Mouse (Mus musculus) liver, embryonic 14.5 days (tissue): ENCODE data around the gene Spire2. TPM values are rescaled to one million over a fixed set of nuclear protein-coding genes. Genes with fewer than 3 reads are reported as not detected.
A peak's percentile ranks its signal among the peaks of the same experiment; 100 is the strongest.

ENCODE experiments used
- ATAC-seq: fragments of 200-750 bp; cut with Nextera tagmentation; 2 replicates; pipeline ENCODE4 v1.8.0; 2017; ENCODE audit warnings: moderate number of reproducible peaks, mild to moderate bottlenecking, moderate library complexity; ENCODE audit not compliant: insufficient read depth
- DNase-seq, 3 experiments: peaks; one replicate each; pipeline ENCODE4 v3.0.0-alpha.2; 2012 to 2013; ENCODE audit warnings: low read depth in 3 of 3, low spot score in 3 of 3
- H3K27ac ChIP-seq: fragments of 300-500 bp; sonication (generic); 2 replicates; pipeline ENCODE4 v1.5.1; 2014; ENCODE audit warnings: moderate library complexity, mild to moderate bottlenecking, control low read depth, inconsistent platforms
- H3K27me3 ChIP-seq: fragments of 300-500 bp; sonication (generic); 2 replicates; pipeline ENCODE4 v1.6.1; 2014; ENCODE audit warnings: mild to moderate bottlenecking, low read length, moderate library complexity; ENCODE audit not compliant: control insufficient read depth, insufficient read depth
- H3K36me3 ChIP-seq: fragments of 300-500 bp; sonication (generic); replicated peaks from 2 replicates; pipeline ENCODE4 v1.6.1; 2014; ENCODE audit warnings: low read depth; ENCODE audit not compliant: control insufficient read depth, insufficient read depth
- H3K4me1 ChIP-seq, 2 experiments: fragments of 200-500 bp in 1 of 2; fragments of 300-500 bp in 1 of 2; sonication (generic) in 1 of 2; replicated peaks; 2 replicates each; pipeline ENCODE4 v1.6.1; 2012 to 2014; ENCODE audit warnings: antibody characterized with exemption in 1 of 2, inconsistent platforms in 1 of 2, low read length in 1 of 2; ENCODE audit not compliant: control insufficient read depth in 2 of 2, insufficient read depth in 2 of 2
- H3K4me2 ChIP-seq: fragments of 300-500 bp; sonication (generic); 2 replicates; pipeline ENCODE4 v1.6.1; 2014; ENCODE audit warnings: low read depth, mild to moderate bottlenecking, control low read depth, moderate library complexity
- H3K4me3 ChIP-seq, 2 experiments: fragments of 200-500 bp in 1 of 2; fragments of 300-500 bp in 1 of 2; sonication (generic) in 1 of 2; 2 replicates each; pipeline ENCODE4 v1.5.1; 2012 to 2014; ENCODE audit warnings: low read depth in 2 of 2, low read length in 2 of 2, mild to moderate bottlenecking in 2 of 2, control low read depth in 1 of 2, inconsistent platforms in 1 of 2, moderate library complexity in 1 of 2; ENCODE audit not compliant: insufficient read depth in 1 of 2
- H3K9ac ChIP-seq: fragments of 300-500 bp; sonication (generic); replicated peaks from 2 replicates; pipeline ENCODE4 v1.6.1; 2014; ENCODE audit warnings: mild to moderate bottlenecking, control low read depth, moderate library complexity
- H3K9me3 ChIP-seq: fragments of 300-500 bp; sonication (generic); 2 replicates; pipeline ENCODE4 v1.6.1; 2016; ENCODE audit warnings: low read length, mixed read lengths; ENCODE audit not compliant: control insufficient read depth
- CTCF ChIP-seq: IDR thresholded peaks from 2 replicates; pipeline ENCODE4 v1.5.1; 2016; ENCODE audit warnings: antibody characterized with exemption, low read depth, control low read depth
- EP300 ChIP-seq: IDR thresholded peaks from 2 replicates; pipeline ENCODE4 v1.6.1; 2016; ENCODE audit warnings: antibody characterized with exemption, low read depth
- WGBS: fragments of 180-500 bp; shearing (Covaris S2); extraction: QIAGEN DNeasy Blood & Tissue Kit; methylation state at CpG from one replicate; pipeline ENCODE4 v1.1.7; 2014; ENCODE audit not compliant: insufficient replicate concordance; 5-methylcytosine and 5-hydroxymethylcytosine counted together
- polyA plus RNA-seq, 2 experiments: library from polyadenylated mRNA; depleted of rRNA in 1 of 2; stranded (reverse) in 1 of 2; unstranded in 1 of 2; fragments of >200 nt; fragmentation: Nextera tagmentation in 1 of 2; extraction: Ambion mirVana in 1 of 2; gene quantifications; 2 replicates each; pipeline versions ENCODE4 v1.2.1 to v1.2.3; 2012 to 2014

Gene Spire2
- polyA plus RNA-seq, 2 experiments, result 2.2 to 3.0 TPM

DNA sequence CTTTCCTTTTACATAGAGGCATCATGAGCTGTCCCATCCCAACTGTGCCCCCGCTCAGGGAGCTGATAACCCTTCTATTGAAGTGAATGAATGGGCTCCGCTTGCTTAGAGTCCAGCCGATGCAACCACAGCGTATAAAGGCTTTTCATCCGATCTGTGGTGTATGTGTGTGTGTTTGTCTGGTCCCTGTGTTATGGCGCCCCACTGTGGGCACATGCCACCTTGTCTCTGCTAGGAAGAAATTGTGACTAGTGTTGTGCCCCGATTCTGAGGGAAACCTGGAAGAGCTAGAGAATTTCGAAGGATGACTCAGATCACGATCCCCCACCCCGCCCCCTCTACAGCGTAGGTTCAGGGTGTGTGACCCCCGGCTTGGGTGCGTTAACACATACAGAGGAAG, 20.3 kb downstream of the Spire2 start:
- 48% methylated on average over 13 of the region's 13 CpGs for WGBS
- no peaks in the 10 kb centered on the region for H3K9me3 ChIP-seq
- H3K4me2 ChIP-seq, result no peak overlapping the region
- H3K4me3 ChIP-seq, result no peak overlapping the region
- peaks cover 0 to 13% of the 10 kb centered on the region in 2 experiments; a peak in 2 of 4 replicates for H3K4me1 ChIP-seq
- no peaks in the 10 kb centered on the region for H3K36me3 ChIP-seq
- no peaks in the 10 kb centered on the region; the same call in none of the 2 replicates for H3K27me3 ChIP-seq
- DNase-seq (no peak), ATAC-seq (no peak)
- H3K27ac ChIP-seq, result no peak overlapping the region
- TF ChIP-seq EP300 (no peak), CTCF (peak; percentile 75)
- no peak overlapping the region for H3K9ac ChIP-seq

DNA sequence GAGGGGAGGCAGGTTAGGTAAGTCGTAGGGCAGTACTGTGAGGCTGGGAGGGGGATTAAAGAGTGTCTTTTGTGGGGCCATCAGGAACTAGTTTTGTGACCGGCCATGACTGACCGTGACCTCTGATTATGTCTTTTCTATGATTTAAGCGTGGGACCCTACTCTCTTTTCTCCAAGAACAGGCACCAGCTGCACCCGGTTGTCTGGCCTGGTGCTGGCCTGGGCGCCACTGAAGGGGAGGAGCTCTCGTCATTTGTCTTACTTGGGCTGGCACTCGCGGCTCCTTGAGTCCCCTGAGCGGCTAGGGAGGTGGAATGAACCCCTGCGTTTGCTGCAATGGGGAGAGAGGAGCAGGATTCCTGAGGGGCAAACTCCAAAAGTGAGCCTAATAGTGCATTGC, 20.7 kb downstream of the Spire2 start:
- Histone ChIP-seq H3K9me3 (no peaks in the 10 kb centered on the region), H3K27ac (no peak overlapping the region), H3K36me3 (no peaks in the 10 kb centered on the region), H3K4me1 (peaks cover 0 to 9% of the 10 kb centered on the region in 2 experiments; a peak in 2 of 4 replicates), H3K9ac (no peak overlapping the region), H3K4me3 (no peak overlapping the region), H3K4me2 (no peak overlapping the region), H3K27me3 (no peaks in the 10 kb centered on the region; the same call in none of the 2 replicates)
- ATAC-seq, result no peak
- DNase-seq, result no peak
- WGBS, result 48% methylated on average over 11 of the region's 11 CpGs
- TF ChIP-seq CTCF, result no peak
- no peak for TF ChIP-seq EP300

DNA sequence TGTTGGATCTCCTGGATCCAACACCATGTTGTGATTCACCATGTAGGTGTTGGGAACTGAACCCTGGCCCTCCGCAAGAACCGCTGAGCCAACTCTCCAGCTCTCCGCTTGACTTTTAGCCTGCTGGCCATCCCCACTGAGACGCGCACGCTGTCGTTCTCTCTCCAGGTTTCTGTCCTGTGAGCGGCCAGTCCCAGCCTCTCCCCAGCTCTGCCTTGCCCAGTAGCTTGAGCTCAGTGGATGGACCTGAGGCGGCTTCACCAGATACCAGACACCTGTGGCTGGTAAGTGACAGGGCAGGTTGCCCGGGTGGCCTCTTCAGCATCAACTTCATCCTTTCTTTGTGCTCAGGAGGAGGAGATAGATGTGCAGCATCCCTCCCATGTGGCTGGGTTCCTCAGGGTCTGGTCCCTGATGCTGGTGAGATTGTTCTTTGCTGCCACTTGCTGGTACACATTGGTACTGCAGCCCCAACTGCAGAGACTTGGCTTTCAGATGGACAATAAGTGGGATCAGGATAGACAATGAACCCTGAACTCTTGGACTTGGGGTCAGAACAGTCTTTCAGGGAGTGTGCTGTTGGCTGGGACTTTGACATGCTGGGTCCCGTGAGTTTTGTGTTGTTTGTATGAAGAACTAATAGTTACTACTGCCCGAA, 28.7 kb downstream of the Spire2 start:
- DNase-seq (peak in 2 of 3 experiments; percentile 50 to 51), ATAC-seq (peak; percentile 55; the same call in 1 of the 2 replicates)
- H3K4me1 ChIP-seq, result no peaks in the 10 kb centered on the region
- no peaks in the 10 kb centered on the region for H3K9me3 ChIP-seq
- H3K27ac ChIP-seq, result no peak overlapping the region
- H3K4me2 ChIP-seq, result no peak overlapping the region
- H3K27me3 ChIP-seq, result no peaks in the 10 kb centered on the region
- TF ChIP-seq EP300, result no peak
- peak; percentile 97 for TF ChIP-seq CTCF
- 44% methylated on average over 12 of the region's 12 CpGs for WGBS
- no peaks in the 10 kb centered on the region for H3K36me3 ChIP-seq
- H3K9ac ChIP-seq, result no peak overlapping the region
- no peak overlapping the region for H3K4me3 ChIP-seq

DNA sequence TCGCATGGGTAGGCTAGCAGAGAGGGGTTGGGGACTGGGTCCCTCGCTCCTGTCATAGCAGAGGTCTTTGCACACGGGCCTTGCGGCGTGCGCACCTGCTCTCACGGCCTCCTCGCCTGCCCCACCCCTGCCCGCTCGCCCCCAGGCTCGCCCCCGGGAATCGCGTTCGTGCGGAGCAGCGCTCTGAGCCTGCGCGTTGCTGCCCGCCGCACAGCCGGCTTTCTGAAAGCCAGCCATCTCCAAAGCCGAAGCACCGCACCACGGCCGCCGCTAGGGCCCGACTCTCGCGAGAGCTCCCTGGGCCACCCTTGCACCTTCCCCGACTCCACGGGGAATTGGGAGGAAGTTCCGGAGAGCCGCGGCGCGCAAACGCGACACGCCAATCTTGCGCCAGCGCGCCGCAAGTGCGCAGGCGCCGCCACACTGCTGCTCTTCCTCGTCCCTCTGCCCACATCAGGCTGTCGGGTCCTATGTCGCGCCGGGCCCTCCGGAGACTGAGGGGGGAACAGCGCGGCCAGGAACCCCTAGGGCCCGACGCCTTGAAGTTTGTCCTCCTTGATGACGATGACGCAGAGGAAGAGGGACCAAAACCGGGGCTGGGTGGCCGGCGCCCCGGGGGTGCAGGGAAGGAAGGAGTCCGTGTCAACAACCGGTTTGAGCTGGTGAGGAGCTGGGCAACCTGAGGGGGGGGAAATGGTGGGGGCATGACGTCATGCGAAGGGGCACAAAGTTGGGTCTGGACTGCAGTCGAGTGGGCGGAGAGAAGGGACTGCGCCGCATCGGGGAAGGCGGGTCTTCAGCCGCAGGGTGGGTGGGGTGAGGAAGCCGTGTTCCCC, 41.1 kb downstream of the Spire2 start, which contains the start of gene Tcf25:
TSS of gene Tcf25 (plus strand) at position 351 of the 836 bp plus-strand sequence.
- TF ChIP-seq EP300, result peak; percentile 18; the same call in 1 of the 2 replicates
- TF ChIP-seq CTCF, result peak; percentile 65

DNA sequence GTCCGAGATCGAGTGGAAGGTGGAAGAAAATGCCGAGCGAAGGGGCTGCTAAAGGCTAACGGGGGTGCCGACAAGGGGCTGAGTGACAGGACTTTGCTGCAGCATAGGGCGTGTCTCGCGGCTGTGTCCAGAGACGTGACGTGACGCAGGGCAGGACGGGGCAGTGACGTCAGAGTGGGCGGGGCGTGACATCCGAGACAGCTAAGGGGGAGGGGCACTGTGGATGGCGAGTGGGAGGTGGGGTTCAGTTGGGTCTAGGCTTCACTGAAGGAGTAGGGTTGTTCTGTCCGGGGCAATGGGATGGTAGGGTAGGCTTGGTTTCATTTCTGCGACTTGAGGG, 41.7 kb downstream of the Spire2 start:
- TF ChIP-seq CTCF (no peak), EP300 (no peak)
- Histone ChIP-seq H3K27me3 (no peaks in the 10 kb centered on the region), H3K4me3 (peak overlapping the region; percentile 79 to 97), H3K9me3 (no peaks in the 10 kb centered on the region), H3K36me3 (no peaks in the 10 kb centered on the region; the same call in 1 of the 2 replicates), H3K4me1 (peaks cover 9 to 11% of the 10 kb centered on the region in 2 experiments), H3K27ac (peak overlapping the region; percentile 81), H3K4me2 (peak overlapping the region; percentile 94), H3K9ac (peak overlapping the region; percentile 90)
- WGBS, result under 1% methylated on average over 20 of the region's 20 CpGs
- DNase-seq (peak; percentile 81 to 83 (median 82)), ATAC-seq (peak; percentile 75)

More for the DNA sequence above, 41.1 kb downstream of the Spire2 start, which contains the start of gene Tcf25:
- Histone ChIP-seq H3K36me3 (no peaks in the 10 kb centered on the region; the same call in 1 of the 2 replicates), H3K27ac (peak within 1 kb of the TSS; percentile 81), H3K9me3 (no peaks in the 10 kb centered on the region), H3K4me2 (peak within 1 kb of the TSS; percentile 94), H3K27me3 (no peaks in the 10 kb centered on the region), H3K4me3 (peak within 1 kb of the TSS; percentile 79 to 97), H3K4me1 (peaks cover 9 to 11% of the 10 kb centered on the region in 2 experiments), H3K9ac (peak within 1 kb of the TSS; percentile 90)
- ATAC-seq, result peak; percentile 85
- under 1% methylated on average over 74 of the region's 75 CpGs for WGBS
- peak; percentile 83 to 88 (median 86) for DNase-seq
